Mouse (Mus musculus) adrenal gland, adult 10 weeks (tissue): ENCODE results near the gene Tas2r102. TPM values are rescaled to one million over a fixed set of nuclear protein-coding genes. Genes with fewer than 3 reads are reported as not detected.

Experiments
- polyA plus RNA-seq: library from polyadenylated mRNA; stranded (reverse); fragments of 350-450 nt; fragmentation: Illumina TruSeq; extraction: RNeasy Lipid Tissue Mini Kit (QIAGEN cat#74804); gene quantifications from one replicate; pipeline ENCODE4 v1.2.3, GENCODE M21; 2014; ENCODE audit warnings: low read depth, low replicate concordance

Tas2r102 gene
- not detected for polyA plus RNA-seq

GRCm38 (mm10) chr6:132761831-132762230 lies at the start of gene Tas2r102:
Tas2r102 (plus strand) TSS chr6:132762131.

GRCm38 (mm10) chr6:132737935-132738334 lies 24.0 kb upstream of the Tas2r102 start, which contains the start of gene Tas2r115:
Tas2r115 (minus strand) TSS chr6:132738035.

GRCm38 (mm10) chr6:132754430-132754829 lies 7.5 kb upstream of the Tas2r102 start, which contains the start of gene Tas2r124:
Tas2r124 (plus strand) TSS chr6:132754730.

GRCm38 (mm10) chr6:132778062-132778461 lies 16.1 kb downstream of the Tas2r102 start, which contains the start of gene Tas2r136:
Tas2r136 (minus strand) TSS chr6:132778162.

DNA sequence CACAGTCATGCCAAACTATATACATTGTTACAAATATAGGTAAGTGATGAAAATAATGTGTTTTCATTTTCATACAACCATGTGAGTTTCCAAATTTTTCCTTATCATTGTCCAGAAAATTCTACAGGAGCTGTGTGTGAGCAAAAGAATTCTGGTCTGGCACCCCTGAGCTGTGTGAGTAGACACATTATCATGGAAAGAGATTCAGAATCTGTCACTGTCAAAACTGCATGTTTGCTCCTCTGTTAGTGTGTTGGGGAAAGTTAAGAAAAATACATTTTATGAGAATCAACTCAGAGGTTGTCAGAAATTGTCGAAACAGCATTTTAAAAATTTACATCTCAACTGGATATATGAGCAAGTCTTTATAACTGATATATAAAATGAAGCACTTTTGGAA lies 40.6 kb downstream of the Tas2r102 start, which contains the start of gene Tas2r117:
Gene Tas2r117 (plus strand): TSS at position 301 of the 400 bp plus-strand sequence.

Other genes starting within 250 kb of the Tas2r102 start
- gene Prh1, start 192.3 kb upstream of the Tas2r102 start, polyA plus RNA-seq, result not detected
- not detected for gene Prp2, start 166.2 kb upstream of the Tas2r102 start, polyA plus RNA-seq
- gene A630073D07Rik, start 110.6 kb upstream of the Tas2r102 start, polyA plus RNA-seq, result not detected
- not detected for gene Tas2r120, start 105.2 kb upstream of the Tas2r102 start, polyA plus RNA-seq
- gene Tas2r121, start 61.1 kb upstream of the Tas2r102 start, polyA plus RNA-seq, result not detected
- gene Tas2r122, start 50.2 kb upstream of the Tas2r102 start, polyA plus RNA-seq, result not detected
- gene Tas2r115, start 24.1 kb upstream of the Tas2r102 start, polyA plus RNA-seq, result not detected
- not detected for gene Tas2r124, start 7.4 kb upstream of the Tas2r102 start, polyA plus RNA-seq
- not detected for gene Tas2r136, start 16.0 kb downstream of the Tas2r102 start, polyA plus RNA-seq
- gene Tas2r117, start 40.7 kb downstream of the Tas2r102 start, polyA plus RNA-seq, result not detected
- gene Tas2r123, start 85.0 kb downstream of the Tas2r102 start, polyA plus RNA-seq, result not detected
- not detected for gene Tas2r116, start 93.3 kb downstream of the Tas2r102 start, polyA plus RNA-seq
- gene Tas2r110, start 105.9 kb downstream of the Tas2r102 start, polyA plus RNA-seq, result not detected
- gene Tas2r113, start 130.9 kb downstream of the Tas2r102 start, polyA plus RNA-seq, result not detected
- not detected for gene Tas2r125, start 147.5 kb downstream of the Tas2r102 start, polyA plus RNA-seq
- not detected for gene Tas2r129, start 189.0 kb downstream of the Tas2r102 start, polyA plus RNA-seq
- gene Tas2r131, start 195.8 kb downstream of the Tas2r102 start, polyA plus RNA-seq, result not detected
- not detected for gene Tas2r109, start 218.8 kb downstream of the Tas2r102 start, polyA plus RNA-seq